Mouse (Mus musculus): ENCODE results near the gene Spred2.
A peak's percentile ranks its signal among the peaks of the same experiment; 100 is the strongest.
"Not testable (repeated sequence)": the region's sequence is repeated elsewhere in the genome, so short reads cannot be mapped to it uniquely, and the experiment has no call there.

Spred2 gene

GRCm38 (mm10) chr11:20027719-20028118, 103.5 kb downstream of the Spred2 start:
- DNase-seq = no peak

GRCm38 (mm10) chr11:20028396-20028795, 104.2 kb downstream of the Spred2 start:
- no peak for DNase-seq

GRCm38 (mm10) chr11:20029014-20029413, 104.8 kb downstream of the Spred2 start:
- no peak for DNase-seq

GRCm38 (mm10) chr11:20030973-20031372, 106.8 kb downstream of the Spred2 start:
- not testable (repeated sequence) for DNase-seq

- peak; percentile 45 to 69 for DNase-seq
Observed at GRCm38 (mm10) chr11:20031536-20031935, 107.4 kb downstream of the Spred2 start.

GRCm38 (mm10) chr11:20033541-20034160, 109.5 kb downstream of the Spred2 start:
- no peak for DNase-seq

- DNase-seq = peak; percentile 47 to 53
Observed at GRCm38 (mm10) chr11:20034337-20034947, 110.3 kb downstream of the Spred2 start.

- DNase-seq = peak; percentile 54 to 73
Observed at GRCm38 (mm10) chr11:20035343-20035928, 111.3 kb downstream of the Spred2 start.

GRCm38 (mm10) chr11:20035972-20036371, 111.8 kb downstream of the Spred2 start:
- DNase-seq = no peak

- DNase-seq = no peak
Observed at GRCm38 (mm10) chr11:20037739-20038138, 113.6 kb downstream of the Spred2 start.

GRCm38 (mm10) chr11:20038723-20039122, 114.5 kb downstream of the Spred2 start:
- peak; percentile 65 to 74 for DNase-seq

- no peak for DNase-seq
Observed at GRCm38 (mm10) chr11:20041164-20041920, 117.2 kb downstream of the Spred2 start.

- no peak for DNase-seq
Observed at GRCm38 (mm10) chr11:20042106-20042505, 117.9 kb downstream of the Spred2 start.

GRCm38 (mm10) chr11:20043256-20043655, 119.1 kb downstream of the Spred2 start:
- DNase-seq = no peak

- no peak for DNase-seq
Observed at GRCm38 (mm10) chr11:20045586-20045985, 121.4 kb downstream of the Spred2 start.

- DNase-seq = no peak
Observed at GRCm38 (mm10) chr11:20052814-20053536, 128.8 kb downstream of the Spred2 start.

GRCm38 (mm10) chr11:20053951-20054350, 129.8 kb downstream of the Spred2 start:
- no peak for DNase-seq

GRCm38 (mm10) chr11:20054617-20055016, 130.4 kb downstream of the Spred2 start:
- no peak for DNase-seq

GRCm38 (mm10) chr11:20056168-20056567, 132.0 kb downstream of the Spred2 start:
- no peak for DNase-seq

- no peak for DNase-seq
Observed at GRCm38 (mm10) chr11:20057429-20057828, 133.3 kb downstream of the Spred2 start.

GRCm38 (mm10) chr11:20059736-20060135, 135.6 kb downstream of the Spred2 start:
- DNase-seq = no peak

GRCm38 (mm10) chr11:20062801-20063200, 138.6 kb downstream of the Spred2 start:
- DNase-seq = peak; percentile 41 to 53

- not testable (repeated sequence) for DNase-seq
Observed at GRCm38 (mm10) chr11:20064086-20064485, 139.9 kb downstream of the Spred2 start.
